Mouse (Mus musculus): ENCODE measurements around the gene Gm11983. TPM values are rescaled to one million over a fixed set of nuclear protein-coding genes. Genes with fewer than 3 reads are reported as not detected.
"Not testable (repeated sequence)": the region's sequence is repeated elsewhere in the genome, so short reads cannot be mapped to it uniquely, and the experiment has no call there.

Gm11983 gene
- polyA plus RNA-seq, 1 experiment: not detected

DNA sequence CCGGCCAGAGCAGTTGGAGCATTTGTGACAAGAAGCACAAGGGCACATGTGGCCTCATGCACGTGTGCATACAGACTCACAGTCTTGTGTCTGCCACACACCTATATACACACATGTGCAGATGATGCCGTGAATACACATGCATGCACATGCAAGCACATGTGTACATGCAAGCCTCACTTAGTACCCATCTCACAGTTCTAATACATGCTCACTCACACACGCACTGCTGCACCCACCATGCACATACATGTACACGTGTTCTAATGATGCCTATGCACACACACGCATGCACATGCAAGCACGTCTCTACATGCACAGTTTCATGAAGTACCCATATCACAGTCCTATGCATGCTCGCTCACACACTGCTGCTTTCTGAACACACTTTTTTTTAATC is 21.6 kb upstream of the Gm11983 start:
- 96% methylated on average over 8 of the region's 8 CpGs for WGBS
- no peak for TF ChIP-seq POLR2A (IDR thresholded peaks at IDR 0.05; ENCODE audit: borderline replicate concordance, insufficient read depth, low read length)
- no peak for TF ChIP-seq CTCF (IDR thresholded peaks at IDR 0.05; ENCODE audit: borderline replicate concordance, insufficient read depth, low read depth, low read length)

DNA sequence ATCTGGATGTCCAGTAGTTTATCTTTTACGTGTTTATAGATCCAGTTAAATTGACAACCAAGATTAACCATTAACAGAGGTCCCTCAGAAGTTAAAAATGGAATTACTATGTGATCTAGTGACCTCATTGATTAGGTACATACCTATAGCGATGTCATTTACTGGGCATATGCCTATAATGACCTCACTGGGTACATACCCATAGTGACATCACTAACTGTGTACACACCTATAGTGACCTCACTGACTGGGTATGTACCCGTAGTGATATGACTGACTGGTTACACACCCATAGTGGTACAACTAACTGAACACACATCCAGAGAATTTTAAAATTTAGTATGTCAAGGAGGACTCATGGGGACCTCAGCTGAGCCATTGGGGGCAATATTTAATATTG is 18.5 kb upstream of the Gm11983 start:
- TF ChIP-seq POLR2A (IDR thresholded peaks at IDR 0.05; ENCODE audit: borderline replicate concordance, insufficient read depth, low read length): no peak
- TF ChIP-seq CTCF (IDR thresholded peaks at IDR 0.05; ENCODE audit: borderline replicate concordance, insufficient read depth, low read depth, low read length): no peak
- Histone ChIP-seq H3K4me3 (replicated peaks; ENCODE audit: insufficient read depth, low read depth, low read length) (no peak overlapping the region), H3K27me3 (ENCODE audit: control insufficient read depth, insufficient read depth, low read length) (no peaks in the 10 kb centered on the region), H3K4me1 (ENCODE audit: control insufficient read depth, insufficient read depth, low read length) (no peaks in the 10 kb centered on the region), H3K27ac (ENCODE audit: insufficient read depth, low read length) (no peak overlapping the region)
- no peak for DNase-seq
- 96% methylated on average over 3 of the region's 3 CpGs for WGBS

More for the DNA sequence above, 21.6 kb upstream of the Gm11983 start:
- no peaks in the 10 kb centered on the region for H3K27me3 ChIP-seq (ENCODE audit: control insufficient read depth, insufficient read depth, low read length)
- peaks cover 4% of the 10 kb centered on the region for H3K4me1 ChIP-seq (ENCODE audit: control insufficient read depth, insufficient read depth, low read length)
- no peak for DNase-seq
- H3K4me3 ChIP-seq (replicated peaks; ENCODE audit: insufficient read depth, low read depth, low read length): no peak overlapping the region
- H3K27ac ChIP-seq (ENCODE audit: insufficient read depth, low read length): no peak overlapping the region

DNA sequence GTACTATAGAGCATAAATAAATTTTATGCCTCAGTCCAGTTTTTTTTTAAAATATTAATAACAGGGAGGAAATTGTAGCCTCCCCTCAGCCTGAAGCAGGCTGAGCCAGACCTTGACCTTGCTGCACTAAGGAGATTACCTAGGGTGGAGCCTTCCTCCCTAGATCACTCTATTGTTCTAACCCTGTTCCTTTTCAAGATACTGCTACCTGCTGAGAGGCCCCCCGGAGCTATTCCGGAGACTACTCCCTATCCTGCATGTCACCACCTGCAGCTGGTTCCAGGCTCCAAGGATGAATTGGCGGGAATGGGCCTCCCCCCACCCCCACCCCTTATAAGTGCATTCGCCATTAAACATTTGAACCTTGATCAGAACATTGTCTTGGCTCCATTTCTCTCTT is 15.9 kb upstream of the Gm11983 start:
- not testable (repeated sequence) for H3K4me3 ChIP-seq (replicated peaks; ENCODE audit: insufficient read depth, low read depth, low read length); DNase-seq; H3K4me1 ChIP-seq (ENCODE audit: control insufficient read depth, insufficient read depth, low read length); H3K27me3 ChIP-seq (ENCODE audit: control insufficient read depth, insufficient read depth, low read length); H3K27ac ChIP-seq (ENCODE audit: insufficient read depth, low read length)
- WGBS: 72% methylated on average over 4 of the region's 4 CpGs

DNA sequence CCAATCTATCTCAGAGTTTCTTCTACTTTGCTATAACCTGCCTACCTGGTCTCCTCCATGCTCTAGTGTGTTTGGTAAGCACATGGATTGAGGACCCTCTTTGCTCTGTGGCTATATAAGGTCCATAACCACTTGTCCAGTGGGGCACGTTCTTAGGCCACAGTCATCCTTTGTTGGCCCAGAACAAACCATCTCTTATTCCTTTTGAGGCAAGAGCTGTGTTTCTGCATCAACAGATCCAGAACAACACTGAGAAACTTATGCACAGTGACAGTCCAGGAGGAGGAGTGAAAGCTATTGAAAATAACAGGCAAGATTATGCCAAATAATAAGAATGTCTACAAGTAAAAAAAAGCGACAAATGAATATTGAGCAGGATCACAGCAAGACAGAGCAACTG is 6.4 kb upstream of the Gm11983 start:
- Histone ChIP-seq H3K27ac (ENCODE audit: insufficient read depth, low read length) (no peak overlapping the region), H3K4me1 (ENCODE audit: control insufficient read depth, insufficient read depth, low read length) (no peaks in the 10 kb centered on the region), H3K27me3 (ENCODE audit: control insufficient read depth, insufficient read depth, low read length) (no peaks in the 10 kb centered on the region), H3K4me3 (replicated peaks; ENCODE audit: insufficient read depth, low read depth, low read length) (no peak overlapping the region)
- TF ChIP-seq POLR2A (IDR thresholded peaks at IDR 0.05; ENCODE audit: borderline replicate concordance, insufficient read depth, low read length) (no peak), CTCF (IDR thresholded peaks at IDR 0.05; ENCODE audit: borderline replicate concordance, insufficient read depth, low read depth, low read length) (no peak)
- DNase-seq: no peak
- WGBS: 81% methylated on average over 2 of the region's 2 CpGs

DNA sequence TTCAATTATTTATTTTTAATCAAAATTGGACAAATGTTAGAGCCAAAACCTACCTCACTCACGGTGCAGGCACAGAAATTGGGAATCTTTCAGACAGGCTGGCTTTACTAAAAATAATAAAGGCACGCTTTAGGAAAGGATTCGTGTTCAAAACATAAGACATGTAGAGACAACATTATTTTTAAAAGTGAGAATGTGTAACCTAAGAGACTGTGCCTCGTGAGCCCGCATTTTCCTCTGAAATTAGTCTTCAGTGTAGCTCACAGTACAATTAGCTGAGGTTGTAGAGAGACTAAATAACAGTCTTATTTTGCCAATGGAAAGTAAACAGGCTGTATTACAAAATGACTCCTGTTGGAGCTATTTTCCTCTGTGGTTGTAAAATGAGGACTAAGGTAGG is 4.7 kb upstream of the Gm11983 start:
- WGBS: 96% methylated on average over 5 of the region's 5 CpGs
- H3K27ac ChIP-seq (ENCODE audit: insufficient read depth, low read length): no peak overlapping the region
- DNase-seq: no peak
- H3K4me1 ChIP-seq (ENCODE audit: control insufficient read depth, insufficient read depth, low read length): no peaks in the 10 kb centered on the region
- no peaks in the 10 kb centered on the region for H3K27me3 ChIP-seq (ENCODE audit: control insufficient read depth, insufficient read depth, low read length)
- TF ChIP-seq CTCF (IDR thresholded peaks at IDR 0.05; ENCODE audit: borderline replicate concordance, insufficient read depth, low read depth, low read length) (no peak), POLR2A (IDR thresholded peaks at IDR 0.05; ENCODE audit: borderline replicate concordance, insufficient read depth, low read length) (no peak)
- H3K4me3 ChIP-seq (replicated peaks; ENCODE audit: insufficient read depth, low read depth, low read length): no peak overlapping the region

DNA sequence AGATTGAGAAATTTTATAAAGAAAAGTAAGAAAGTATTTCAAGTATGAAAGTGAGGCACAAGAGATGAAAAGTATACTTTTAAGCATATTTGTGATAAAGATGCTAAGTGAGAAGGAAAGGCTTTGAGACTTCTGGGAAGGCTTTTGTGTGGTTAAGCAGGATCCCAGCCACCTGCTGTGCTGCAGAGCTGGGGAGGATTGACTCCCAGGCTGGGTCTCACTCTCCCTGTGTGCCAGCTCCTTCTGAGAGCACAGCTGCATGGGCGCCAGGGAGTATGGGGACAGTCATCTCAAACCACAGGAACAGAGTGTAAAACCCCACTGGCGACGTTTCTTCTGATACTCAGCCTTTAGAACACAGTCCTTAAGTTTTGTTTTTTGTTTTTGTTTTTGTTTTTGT is 3.3 kb upstream of the Gm11983 start:
- H3K4me3 ChIP-seq (replicated peaks; ENCODE audit: insufficient read depth, low read depth, low read length): no peak overlapping the region
- TF ChIP-seq POLR2A (IDR thresholded peaks at IDR 0.05; ENCODE audit: borderline replicate concordance, insufficient read depth, low read length) (no peak), CTCF (IDR thresholded peaks at IDR 0.05; ENCODE audit: borderline replicate concordance, insufficient read depth, low read depth, low read length) (no peak)
- no peak overlapping the region for H3K27ac ChIP-seq (ENCODE audit: insufficient read depth, low read length)
- no peak for DNase-seq
- no peaks in the 10 kb centered on the region for H3K27me3 ChIP-seq (ENCODE audit: control insufficient read depth, insufficient read depth, low read length)
- no peaks in the 10 kb centered on the region for H3K4me1 ChIP-seq (ENCODE audit: control insufficient read depth, insufficient read depth, low read length)
- WGBS: 80% methylated on average over 3 of the region's 3 CpGs

DNA sequence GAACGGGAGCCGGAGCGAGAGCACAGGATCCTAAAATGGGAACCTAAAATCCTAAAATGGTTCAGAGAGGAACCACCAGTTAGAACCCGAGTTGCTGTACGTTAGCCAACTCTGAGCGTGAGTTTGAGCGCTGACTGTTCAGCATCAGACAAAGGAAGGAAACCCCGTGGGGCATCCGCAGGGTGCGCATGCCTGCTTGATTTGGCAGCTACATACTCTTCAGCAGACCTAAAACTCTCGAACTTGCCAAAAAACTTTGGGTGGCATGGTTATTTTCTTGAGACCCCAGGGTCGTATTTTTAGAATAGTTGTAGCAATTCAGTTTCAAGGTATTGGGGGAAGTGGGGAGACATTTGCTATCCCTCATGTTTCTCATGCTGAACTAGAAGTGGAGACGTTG is 2.8 kb downstream of the Gm11983 start:
- H3K27me3 ChIP-seq (ENCODE audit: control insufficient read depth, insufficient read depth, low read length): no peaks in the 10 kb centered on the region
- H3K4me3 ChIP-seq (replicated peaks; ENCODE audit: insufficient read depth, low read depth, low read length): no peak overlapping the region
- WGBS: 52% methylated on average over 13 of the region's 13 CpGs
- TF ChIP-seq CTCF (IDR thresholded peaks at IDR 0.05; ENCODE audit: borderline replicate concordance, insufficient read depth, low read depth, low read length): no peak
- no peak for TF ChIP-seq POLR2A (IDR thresholded peaks at IDR 0.05; ENCODE audit: borderline replicate concordance, insufficient read depth, low read length)
- H3K4me1 ChIP-seq (ENCODE audit: control insufficient read depth, insufficient read depth, low read length): peaks cover 10% of the 10 kb centered on the region
- H3K27ac ChIP-seq (ENCODE audit: insufficient read depth, low read length): no peak overlapping the region
- DNase-seq: no peak

DNA sequence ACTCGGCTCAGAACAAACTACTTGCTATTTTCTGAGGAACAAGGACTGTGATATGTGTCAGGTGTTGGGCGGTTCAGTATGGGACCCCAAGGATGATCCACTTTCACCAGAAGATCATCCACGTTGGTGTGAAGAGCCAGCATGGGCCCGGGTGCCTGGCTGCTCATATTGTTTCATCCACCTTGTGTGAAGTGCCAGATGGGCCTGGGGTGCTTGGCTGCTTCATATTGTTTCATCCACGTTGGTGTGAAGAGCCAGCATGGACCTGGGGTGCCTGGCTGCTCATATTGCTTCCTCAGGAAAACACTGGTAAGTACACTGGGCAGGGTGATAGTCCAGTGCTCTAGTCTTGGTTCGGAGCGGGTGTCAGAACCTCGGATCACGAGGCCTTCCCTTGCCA is 3.7 kb downstream of the Gm11983 start:
- no peak for TF ChIP-seq POLR2A (IDR thresholded peaks at IDR 0.05; ENCODE audit: borderline replicate concordance, insufficient read depth, low read length)
- 0 out of 2 replicates have a peak, but pooled peaks have one; percentile 13 for TF ChIP-seq CTCF (IDR thresholded peaks at IDR 0.05; ENCODE audit: borderline replicate concordance, insufficient read depth, low read depth, low read length)
- 34% methylated on average over 9 of the region's 9 CpGs for WGBS
- Histone ChIP-seq H3K4me3 (replicated peaks; ENCODE audit: insufficient read depth, low read depth, low read length) (no peak overlapping the region), H3K4me1 (ENCODE audit: control insufficient read depth, insufficient read depth, low read length) (peaks cover 10% of the 10 kb centered on the region), H3K27ac (ENCODE audit: insufficient read depth, low read length) (no peak overlapping the region), H3K27me3 (ENCODE audit: control insufficient read depth, insufficient read depth, low read length) (no peaks in the 10 kb centered on the region)
- DNase-seq: peak; percentile 31 to 32

All from cerebellum, adult 2 months (tissue).